Mouse (Mus musculus) embryonic fibroblast, embryonic 13.5 days (primary cell): ENCODE measurements around the gene Pknox2.

Source experiments
- CTCF ChIP-seq: IDR thresholded peaks from 2 replicates; pipeline ENCODE4 v1.5.1; 2011; ENCODE audit warnings: mild to moderate bottlenecking, control low read depth, low read length, moderate library complexity, borderline replicate concordance; ENCODE audit not compliant: insufficient read depth
- POLR2A ChIP-seq: IDR thresholded peaks from 2 replicates; pipeline ENCODE4 v1.6.1; 2011; ENCODE audit warnings: low read depth, mild to moderate bottlenecking, control low read depth, low read length, moderate library complexity

DNA sequence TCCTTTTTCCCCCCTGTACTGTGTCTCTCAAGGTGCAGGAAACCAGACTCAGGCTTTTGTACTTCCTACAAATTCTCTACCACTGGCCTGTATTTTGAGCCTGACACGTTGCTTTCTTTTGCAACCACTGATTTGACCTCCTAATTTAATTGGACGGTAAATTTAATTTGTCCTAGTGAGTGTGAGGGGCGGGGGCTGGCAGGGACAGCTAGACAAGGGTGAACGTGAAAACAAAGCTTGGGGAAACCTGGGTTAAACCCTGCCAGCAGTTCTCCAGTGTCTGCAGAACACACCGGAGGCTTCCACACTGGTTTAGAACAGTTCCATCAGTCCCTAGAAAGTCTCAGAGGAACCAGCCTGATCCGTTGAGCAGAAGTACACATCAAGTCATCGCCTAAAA lies 31.4 kb downstream of the Pknox2 start:
- no peak for TF ChIP-seq POLR2A
- TF ChIP-seq CTCF: no peak
